Mouse (Mus musculus) limb, embryonic 10.5 days (tissue): ENCODE measurements around the gene Ppcdc. TPM values are rescaled to one million over a fixed set of nuclear protein-coding genes. Genes with fewer than 3 reads are reported as not detected.
A peak's percentile ranks its signal among the peaks of the same experiment; 100 is the strongest.

ENCODE experiments used
- DNase-seq: peaks from one replicate; pipeline ENCODE4 v3.0.0-alpha.2; 2017; ENCODE audit warnings: low spot score
- H3K27ac ChIP-seq: fragments of 300-500 bp; sonication (generic); 2 replicates; pipeline ENCODE4 v1.5.1; 2016; ENCODE audit warnings: mild to moderate bottlenecking
- H3K27me3 ChIP-seq: fragments of 300-500 bp; sonication (generic); 2 replicates; pipeline ENCODE4 v1.6.1; 2016; ENCODE audit warnings: low read depth, mild to moderate bottlenecking; ENCODE audit not compliant: poor library complexity, severe bottlenecking
- H3K36me3 ChIP-seq: fragments of 300-500 bp; sonication (generic); 2 replicates; pipeline ENCODE4 v1.6.1; 2016; ENCODE audit warnings: mild to moderate bottlenecking, moderate library complexity
- H3K4me1 ChIP-seq: fragments of 300-500 bp; sonication (generic); 2 replicates; pipeline ENCODE4 v1.6.1; 2016
- H3K4me3 ChIP-seq: fragments of 300-500 bp; sonication (generic); 2 replicates; pipeline ENCODE4 v1.5.1; 2016; ENCODE audit warnings: mild to moderate bottlenecking, moderate library complexity
- H3K9me3 ChIP-seq: fragments of 300-500 bp; sonication (generic); replicated peaks from 2 replicates; pipeline ENCODE4 v1.6.1; 2016; ENCODE audit warnings: mild to moderate bottlenecking
- WGBS: fragments of 180-500 bp; shearing (Covaris S2); methylation state at CpG from one replicate; pipeline ENCODE4 v1.1.7; 2016; 5-methylcytosine and 5-hydroxymethylcytosine counted together
- polyA plus RNA-seq: library from polyadenylated mRNA; unstranded; fragments of >200 nt; fragmentation: Nextera tagmentation; extraction: Ambion mirVana; gene quantifications from 2 replicates; pipeline ENCODE4 v1.2.1, GENCODE M21; 2016

The Ppcdc gene
- 22.4 and 28.5 TPM in 2 replicates for polyA plus RNA-seq

- 4% methylated on average over 32 of the region's 32 CpGs for WGBS
- H3K27me3 ChIP-seq, result no peaks in the 10 kb centered on the region
- H3K36me3 ChIP-seq, result no peaks in the 10 kb centered on the region
- peak within 1 kb of the TSS; percentile 90 for H3K27ac ChIP-seq
- peaks cover 18% of the 10 kb centered on the region for H3K4me1 ChIP-seq
- peak; percentile 91 for DNase-seq
- peak within 1 kb of the TSS; percentile 62 for H3K4me3 ChIP-seq
- no peaks in the 10 kb centered on the region for H3K9me3 ChIP-seq
These were observed at the start of gene Ppcdc for GRCm38 (mm10) chr9:57439522-57440295. TSS of gene Ppcdc (minus strand) at chr9:57440124.

- no peak for DNase-seq
- 77% methylated on average over 7 of the region's 7 CpGs for WGBS
- no peak overlapping the region for H3K27ac ChIP-seq
These were observed 47.9 kb upstream of the Ppcdc start for GRCm38 (mm10) chr9:57487807-57488206.

GRCm38 (mm10) chr9:57485774-57486173 is 45.9 kb upstream of the Ppcdc start:
- H3K27ac ChIP-seq, result no peak overlapping the region
- no peaks in the 10 kb centered on the region for H3K4me1 ChIP-seq
- H3K27me3 ChIP-seq, result no peaks in the 10 kb centered on the region
- no peaks in the 10 kb centered on the region for H3K36me3 ChIP-seq
- peak; percentile 82 for DNase-seq
- WGBS, result 15% methylated on average over 7 of the region's 7 CpGs
- no peak overlapping the region for H3K4me3 ChIP-seq
- H3K9me3 ChIP-seq, result no peaks in the 10 kb centered on the region

More at GRCm38 (mm10) chr9:57487807-57488206, 47.9 kb upstream of the Ppcdc start:
- Histone ChIP-seq H3K27me3 (no peaks in the 10 kb centered on the region), H3K36me3 (no peaks in the 10 kb centered on the region), H3K4me1 (no peaks in the 10 kb centered on the region), H3K9me3 (no peaks in the 10 kb centered on the region), H3K4me3 (no peak overlapping the region)

- peaks cover 14% of the 10 kb centered on the region for H3K27me3 ChIP-seq
- H3K36me3 ChIP-seq, result no peaks in the 10 kb centered on the region
- no peaks in the 10 kb centered on the region for H3K9me3 ChIP-seq
- peaks cover 15% of the 10 kb centered on the region for H3K4me1 ChIP-seq
- no peak overlapping the region for H3K27ac ChIP-seq
- no peak overlapping the region for H3K4me3 ChIP-seq
- no peak for DNase-seq
- 78% methylated on average over 4 of the region's 4 CpGs for whole genome bisulfite sequencing
These were observed 29.0 kb upstream of the Ppcdc start for GRCm38 (mm10) chr9:57468914-57469313.

GRCm38 (mm10) chr9:57467896-57468549 is 28.1 kb upstream of the Ppcdc start, which contains the start of gene Scamp5:
TSS of gene Scamp5 (minus strand) at chr9:57468060.
- Histone ChIP-seq H3K9me3 (no peaks in the 10 kb centered on the region), H3K36me3 (no peaks in the 10 kb centered on the region), H3K27ac (peak within 1 kb of the TSS; percentile 61; the same call in 1 of the 2 replicates), H3K27me3 (peaks cover 14% of the 10 kb centered on the region), H3K4me3 (peak within 1 kb of the TSS; percentile 72), H3K4me1 (peaks cover 15% of the 10 kb centered on the region)
- peak; percentile 93 for DNase-seq
- WGBS, result 2% methylated on average over 48 of the region's 48 CpGs

DNA sequence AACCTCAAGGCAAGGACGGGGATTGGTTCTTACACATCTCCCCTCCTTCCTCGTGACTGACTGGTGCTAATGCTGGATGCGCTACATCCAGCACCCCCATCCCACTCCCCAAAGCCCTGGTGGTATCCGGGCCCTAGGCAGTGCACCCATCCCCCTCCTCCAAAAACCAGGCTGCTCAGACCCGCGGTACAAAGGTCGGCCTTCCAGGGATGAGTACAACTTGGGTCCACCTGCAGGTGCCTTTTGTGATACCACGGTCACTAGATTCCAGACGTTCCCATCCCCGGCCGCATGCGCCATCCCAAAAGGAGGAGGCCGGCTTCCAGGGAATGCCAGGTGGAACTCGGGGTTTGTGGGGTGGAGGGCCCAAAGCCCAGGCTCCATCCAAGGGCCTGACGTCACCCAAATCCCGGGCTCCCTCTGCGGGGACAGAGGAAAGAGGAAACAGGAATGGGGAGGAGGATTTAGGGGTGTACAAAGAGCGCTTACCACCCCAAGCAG is 27.4 kb upstream of the Ppcdc start:
- H3K27ac ChIP-seq, result 0 out of 2 replicates have a peak overlapping the region, but pooled peaks have one; percentile 61
- 2% methylated on average over 18 of the region's 18 CpGs for WGBS

DNA sequence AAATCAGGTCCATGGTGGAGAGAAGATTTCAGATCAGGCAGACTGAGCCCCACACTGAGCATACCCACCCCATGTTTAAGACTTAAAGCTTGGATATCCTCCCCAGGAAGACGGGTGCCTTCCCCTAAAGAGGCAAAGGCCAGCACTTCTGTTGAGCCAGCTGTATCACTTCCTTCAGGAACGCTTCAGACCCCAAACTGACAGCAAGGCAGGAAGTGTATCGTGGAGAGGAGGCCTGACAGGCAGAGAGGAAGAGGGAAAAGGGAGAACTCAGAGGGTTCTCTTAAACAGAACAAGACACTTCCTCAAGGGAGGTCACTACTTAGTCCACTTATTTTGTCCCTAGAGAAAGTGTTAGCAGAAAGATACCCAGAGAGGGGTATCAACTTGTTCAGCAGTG is 26.2 kb upstream of the Ppcdc start:
- Histone ChIP-seq H3K4me3 (no peak overlapping the region), H3K9me3 (no peaks in the 10 kb centered on the region), H3K4me1 (peaks cover 15% of the 10 kb centered on the region), H3K36me3 (no peaks in the 10 kb centered on the region), H3K27me3 (peaks cover 14% of the 10 kb centered on the region), H3K27ac (no peak overlapping the region)
- WGBS, result 78% methylated on average over 3 of the region's 3 CpGs
- no peak for DNase-seq

More for the DNA sequence above, 27.4 kb upstream of the Ppcdc start:
- Histone ChIP-seq H3K9me3 (no peaks in the 10 kb centered on the region), H3K4me3 (peak overlapping the region; percentile 72), H3K36me3 (no peaks in the 10 kb centered on the region), H3K27me3 (peaks cover 14% of the 10 kb centered on the region), H3K4me1 (peaks cover 15% of the 10 kb centered on the region)
- peak; percentile 42 for DNase-seq

GRCm38 (mm10) chr9:57462866-57463265 is 22.9 kb upstream of the Ppcdc start:
- no peaks in the 10 kb centered on the region for H3K36me3 ChIP-seq
- H3K9me3 ChIP-seq, result no peaks in the 10 kb centered on the region
- no peak overlapping the region for H3K27ac ChIP-seq
- 92% methylated on average over 6 of the region's 6 CpGs for WGBS
- H3K27me3 ChIP-seq, result peaks cover 13% of the 10 kb centered on the region
- no peak for DNase-seq
- H3K4me3 ChIP-seq, result no peak overlapping the region
- peaks cover 12% of the 10 kb centered on the region for H3K4me1 ChIP-seq

- no peaks in the 10 kb centered on the region for H3K36me3 ChIP-seq
- no peaks in the 10 kb centered on the region for H3K4me1 ChIP-seq
- no peaks in the 10 kb centered on the region for H3K9me3 ChIP-seq
- H3K27ac ChIP-seq, result no peak overlapping the region
- no peak overlapping the region for H3K4me3 ChIP-seq
- WGBS, result 88% methylated on average over 2 of the region's 2 CpGs
- H3K27me3 ChIP-seq, result no peaks in the 10 kb centered on the region
- no peak for DNase-seq
These were observed 19.8 kb upstream of the Ppcdc start for GRCm38 (mm10) chr9:57459707-57460106.

GRCm38 (mm10) chr9:57453516-57453915 is 13.6 kb upstream of the Ppcdc start:
- Histone ChIP-seq H3K4me1 (no peaks in the 10 kb centered on the region), H3K9me3 (no peaks in the 10 kb centered on the region), H3K36me3 (no peaks in the 10 kb centered on the region), H3K27me3 (no peaks in the 10 kb centered on the region), H3K4me3 (no peak overlapping the region), H3K27ac (no peak overlapping the region)
- no peak for DNase-seq
- WGBS, result 82% methylated on average over 4 of the region's 4 CpGs

- H3K27me3 ChIP-seq, result no peaks in the 10 kb centered on the region
- no peaks in the 10 kb centered on the region for H3K4me1 ChIP-seq
- H3K27ac ChIP-seq, result no peak overlapping the region
- H3K4me3 ChIP-seq, result no peak overlapping the region
- no peak for DNase-seq
- H3K9me3 ChIP-seq, result no peaks in the 10 kb centered on the region
- 84% methylated on average over 8 of the region's 8 CpGs for WGBS
- no peaks in the 10 kb centered on the region for H3K36me3 ChIP-seq
These were observed 12.9 kb upstream of the Ppcdc start for GRCm38 (mm10) chr9:57452624-57453462.

DNA sequence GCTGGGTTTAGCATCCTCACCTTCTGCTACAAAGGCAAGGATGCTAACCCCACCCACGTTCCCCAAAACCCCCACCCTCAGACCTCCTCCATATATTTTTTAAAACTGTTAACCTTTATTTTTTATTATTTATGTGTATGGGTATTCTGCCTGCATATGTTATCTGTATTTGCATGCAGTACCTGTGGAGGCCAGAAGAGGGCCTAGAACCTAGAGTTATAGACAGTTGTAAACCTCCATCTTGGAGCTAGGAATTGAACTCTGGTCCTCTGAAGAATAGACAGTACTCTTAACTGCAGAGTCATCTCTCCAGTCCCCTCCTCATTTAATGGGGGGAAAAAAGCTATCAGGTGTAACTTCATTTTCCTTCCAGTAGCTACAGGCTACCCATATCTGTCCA is 9.8 kb upstream of the Ppcdc start:
- WGBS, result 61% methylated on average over 1 of the region's 1 CpGs
- Histone ChIP-seq H3K36me3 (no peaks in the 10 kb centered on the region), H3K4me3 (no peak overlapping the region), H3K4me1 (no peaks in the 10 kb centered on the region), H3K27me3 (no peaks in the 10 kb centered on the region), H3K27ac (no peak overlapping the region), H3K9me3 (no peaks in the 10 kb centered on the region)
- DNase-seq, result no peak
